Mouse (Mus musculus) stomach, embryonic 15.5 days (tissue): ENCODE results near the gene Snx1. TPM values are rescaled to one million over a fixed set of nuclear protein-coding genes. Genes with fewer than 3 reads are reported as not detected.

Experiments used
- ATAC-seq: fragments of 200-750 bp; cut with Nextera tagmentation; 2 replicates; pipeline ENCODE4 v1.8.0; 2017; ENCODE audit warnings: low read depth, moderate number of reproducible peaks, moderate TSS enrichment; ENCODE audit not compliant: insufficient read depth, low FRiP score
- H3K27ac ChIP-seq: fragments of 300-500 bp; sonication (generic); 2 replicates; pipeline ENCODE4 v1.5.1; 2015; ENCODE audit warnings: mild to moderate bottlenecking, inconsistent platforms
- H3K27me3 ChIP-seq: fragments of 300-500 bp; sonication (generic); replicated peaks from 2 replicates; pipeline ENCODE4 v1.6.1; 2015; ENCODE audit warnings: inconsistent platforms
- H3K36me3 ChIP-seq: fragments of 300-500 bp; sonication (generic); 2 replicates; pipeline ENCODE4 v1.6.1; 2015; ENCODE audit warnings: inconsistent platforms
- H3K4me1 ChIP-seq: fragments of 300-500 bp; sonication (generic); 2 replicates; pipeline ENCODE4 v1.6.1; 2015; ENCODE audit warnings: inconsistent platforms
- H3K4me2 ChIP-seq: fragments of 300-500 bp; sonication (generic); 2 replicates; pipeline ENCODE4 v1.6.1; 2015; ENCODE audit warnings: mild to moderate bottlenecking, inconsistent platforms
- H3K4me3 ChIP-seq: fragments of 300-500 bp; sonication (generic); replicated peaks from 2 replicates; pipeline ENCODE4 v1.5.1; 2015; ENCODE audit warnings: inconsistent platforms
- H3K9ac ChIP-seq: fragments of 300-500 bp; sonication (generic); 2 replicates; pipeline ENCODE4 v1.6.1; 2015; ENCODE audit warnings: inconsistent platforms
- H3K9me3 ChIP-seq: fragments of 300-500 bp; sonication (generic); 2 replicates; pipeline ENCODE4 v1.6.1; 2016; ENCODE audit warnings: inconsistent platforms
- WGBS: fragments of 180-500 bp; shearing (Covaris S2); methylation state at CpG from one replicate; pipeline ENCODE4 v1.1.7; 2015; 5-methylcytosine and 5-hydroxymethylcytosine counted together
- polyA plus RNA-seq: library from polyadenylated mRNA; unstranded; fragments of >200 nt; fragmentation: Nextera tagmentation; extraction: Ambion mirVana; gene quantifications from 2 replicates; pipeline ENCODE4 v1.2.1, GENCODE M21; 2015

Gene Snx1
- polyA plus RNA-seq, 1 experiment from 2014 or later: 124 TPM

GRCm38 (mm10) chr9:66110126-66110525, 16.3 kb downstream of the Snx1 start:
- ATAC-seq: no peak
- no peaks in the 10 kb centered on the region for H3K4me1 ChIP-seq
- H3K27me3 ChIP-seq: no peaks in the 10 kb centered on the region
- WGBS: 68% methylated on average over 8 of the region's 8 CpGs
- no peaks in the 10 kb centered on the region for H3K9me3 ChIP-seq
- H3K36me3 ChIP-seq: 0 out of 2 replicates have a peak, but pooled peaks cover 9% of the 10 kb centered on the region
- H3K4me2 ChIP-seq: no peak overlapping the region
- no peak overlapping the region for H3K4me3 ChIP-seq
- no peak overlapping the region for H3K9ac ChIP-seq
- H3K27ac ChIP-seq: no peak overlapping the region

- no peaks in the 10 kb centered on the region for H3K9me3 ChIP-seq
- no peaks in the 10 kb centered on the region for H3K4me1 ChIP-seq
- H3K9ac ChIP-seq: no peak overlapping the region
- WGBS: 100% methylated on average over 1 of the region's 1 CpGs
- H3K4me2 ChIP-seq: no peak overlapping the region
- H3K36me3 ChIP-seq: peaks cover 15% of the 10 kb centered on the region; the same call in 1 of the 2 replicates
- no peaks in the 10 kb centered on the region for H3K27me3 ChIP-seq
- no peak overlapping the region for H3K4me3 ChIP-seq
- H3K27ac ChIP-seq: no peak overlapping the region
- no peak for ATAC-seq
Measured at GRCm38 (mm10) chr9:66109574-66109973, 16.8 kb downstream of the Snx1 start.

- Histone ChIP-seq H3K9ac (no peak overlapping the region), H3K4me2 (no peak overlapping the region), H3K4me1 (no peaks in the 10 kb centered on the region), H3K27ac (no peak overlapping the region), H3K4me3 (no peak overlapping the region), H3K27me3 (no peaks in the 10 kb centered on the region), H3K36me3 (peaks cover 28% of the 10 kb centered on the region), H3K9me3 (no peaks in the 10 kb centered on the region)
- no peak for ATAC-seq
- WGBS: 85% methylated on average over 8 of the region's 8 CpGs
Measured at GRCm38 (mm10) chr9:66105168-66105567, 21.2 kb downstream of the Snx1 start.

- H3K27ac ChIP-seq: no peak overlapping the region
- no peaks in the 10 kb centered on the region for H3K4me1 ChIP-seq
- no peak overlapping the region for H3K4me3 ChIP-seq
- no peak overlapping the region for H3K9ac ChIP-seq
- H3K4me2 ChIP-seq: no peak overlapping the region
- no peak for ATAC-seq
- 88% methylated on average over 4 of the region's 4 CpGs for WGBS
- H3K9me3 ChIP-seq: no peaks in the 10 kb centered on the region
- H3K36me3 ChIP-seq: peaks cover 28% of the 10 kb centered on the region
- no peaks in the 10 kb centered on the region for H3K27me3 ChIP-seq
Measured at GRCm38 (mm10) chr9:66104601-66105000, 21.8 kb downstream of the Snx1 start.

- H3K9me3 ChIP-seq: no peaks in the 10 kb centered on the region
- no peak for ATAC-seq
- no peak overlapping the region for H3K9ac ChIP-seq
- no peaks in the 10 kb centered on the region for H3K27me3 ChIP-seq
- peaks cover 26% of the 10 kb centered on the region for H3K36me3 ChIP-seq
- no peak overlapping the region for H3K4me3 ChIP-seq
- no peak overlapping the region for H3K27ac ChIP-seq
- H3K4me1 ChIP-seq: no peaks in the 10 kb centered on the region
- 88% methylated on average over 6 of the region's 6 CpGs for WGBS
- H3K4me2 ChIP-seq: no peak overlapping the region
Measured at GRCm38 (mm10) chr9:66102668-66103067, 23.7 kb downstream of the Snx1 start.

GRCm38 (mm10) chr9:66101577-66101976, 24.8 kb downstream of the Snx1 start:
- Histone ChIP-seq H3K9ac (no peak overlapping the region), H3K4me3 (no peak overlapping the region), H3K36me3 (peaks cover 32% of the 10 kb centered on the region), H3K4me1 (no peaks in the 10 kb centered on the region), H3K4me2 (no peak overlapping the region), H3K27ac (no peak overlapping the region), H3K27me3 (no peaks in the 10 kb centered on the region), H3K9me3 (no peaks in the 10 kb centered on the region)
- ATAC-seq: no peak
- 74% methylated on average over 8 of the region's 8 CpGs for WGBS

GRCm38 (mm10) chr9:66092664-66093063, 33.7 kb downstream of the Snx1 start:
- 54% methylated on average over 2 of the region's 2 CpGs for WGBS
- Histone ChIP-seq H3K9me3 (no peaks in the 10 kb centered on the region), H3K9ac (no peak overlapping the region), H3K27me3 (no peaks in the 10 kb centered on the region), H3K4me2 (no peak overlapping the region), H3K27ac (peak overlapping the region; percentile 59), H3K36me3 (peaks cover 56% of the 10 kb centered on the region), H3K4me3 (no peak overlapping the region), H3K4me1 (peaks cover 12% of the 10 kb centered on the region; the same call in 1 of the 2 replicates)
- ATAC-seq: no peak

- peak; percentile 57 for ATAC-seq
- Histone ChIP-seq H3K4me3 (no peak overlapping the region), H3K4me1 (peaks cover 12% of the 10 kb centered on the region; the same call in 1 of the 2 replicates), H3K27ac (peak overlapping the region; percentile 59), H3K9ac (no peak overlapping the region), H3K36me3 (peaks cover 55% of the 10 kb centered on the region), H3K4me2 (no peak overlapping the region), H3K9me3 (no peaks in the 10 kb centered on the region), H3K27me3 (no peaks in the 10 kb centered on the region)
- 32% methylated on average over 6 of the region's 6 CpGs for WGBS
Measured at GRCm38 (mm10) chr9:66091327-66092231, 34.8 kb downstream of the Snx1 start.

- H3K27me3 ChIP-seq: no peaks in the 10 kb centered on the region
- ATAC-seq: peak; percentile 59; the same call in 1 of the 2 replicates
- WGBS: 77% methylated on average over 13 of the region's 13 CpGs
- H3K9ac ChIP-seq: no peak overlapping the region
- no peaks in the 10 kb centered on the region for H3K9me3 ChIP-seq
- no peak overlapping the region for H3K4me2 ChIP-seq
- H3K4me3 ChIP-seq: no peak overlapping the region
- H3K27ac ChIP-seq: peak overlapping the region; percentile 68
- peaks cover 55% of the 10 kb centered on the region for H3K36me3 ChIP-seq
- H3K4me1 ChIP-seq: peaks cover 12% of the 10 kb centered on the region; the same call in 1 of the 2 replicates
Measured at GRCm38 (mm10) chr9:66090593-66091244, 35.7 kb downstream of the Snx1 start.

GRCm38 (mm10) chr9:66088411-66088810, 38.0 kb downstream of the Snx1 start:
- ATAC-seq: no peak
- H3K4me2 ChIP-seq: no peak overlapping the region
- 53% methylated on average over 4 of the region's 4 CpGs for WGBS
- no peaks in the 10 kb centered on the region for H3K27me3 ChIP-seq
- no peaks in the 10 kb centered on the region for H3K9me3 ChIP-seq
- H3K36me3 ChIP-seq: peaks cover 48% of the 10 kb centered on the region
- H3K4me3 ChIP-seq: no peak overlapping the region
- H3K4me1 ChIP-seq: peaks cover 12% of the 10 kb centered on the region; the same call in 1 of the 2 replicates
- H3K9ac ChIP-seq: no peak overlapping the region
- H3K27ac ChIP-seq: no peak overlapping the region

- H3K36me3 ChIP-seq: peaks cover 38% of the 10 kb centered on the region
- H3K4me2 ChIP-seq: no peak overlapping the region
- peaks cover 1% of the 10 kb centered on the region; the same call in 1 of the 2 replicates for H3K4me1 ChIP-seq
- H3K4me3 ChIP-seq: no peak overlapping the region
- H3K27ac ChIP-seq: no peak overlapping the region
- ATAC-seq: no peak
- H3K9ac ChIP-seq: no peak overlapping the region
- no peaks in the 10 kb centered on the region for H3K27me3 ChIP-seq
- H3K9me3 ChIP-seq: no peaks in the 10 kb centered on the region
- WGBS: 97% methylated on average over 7 of the region's 7 CpGs
Measured at GRCm38 (mm10) chr9:66087062-66087461, 39.3 kb downstream of the Snx1 start.

GRCm38 (mm10) chr9:66084171-66084570, 42.2 kb downstream of the Snx1 start:
- Histone ChIP-seq H3K27ac (no peak overlapping the region), H3K4me3 (no peak overlapping the region), H3K9me3 (no peaks in the 10 kb centered on the region), H3K4me1 (no peaks in the 10 kb centered on the region), H3K36me3 (peaks cover 18% of the 10 kb centered on the region), H3K27me3 (no peaks in the 10 kb centered on the region), H3K4me2 (no peak overlapping the region), H3K9ac (no peak overlapping the region)
- ATAC-seq: no peak
- WGBS: 84% methylated on average over 3 of the region's 3 CpGs
